Mouse (Mus musculus): ENCODE measurements around the gene Noxa1. TPM values are rescaled to one million over a fixed set of nuclear protein-coding genes. Genes with fewer than 3 reads are reported as not detected.

Gene Noxa1
- total RNA-seq (2023) = not detected

GRCm38 (mm10) chr2:25095109-25095850 lies at the start of gene Noxa1:
TSS of gene Noxa1 (minus strand) at chr2:25095149.

DNA sequence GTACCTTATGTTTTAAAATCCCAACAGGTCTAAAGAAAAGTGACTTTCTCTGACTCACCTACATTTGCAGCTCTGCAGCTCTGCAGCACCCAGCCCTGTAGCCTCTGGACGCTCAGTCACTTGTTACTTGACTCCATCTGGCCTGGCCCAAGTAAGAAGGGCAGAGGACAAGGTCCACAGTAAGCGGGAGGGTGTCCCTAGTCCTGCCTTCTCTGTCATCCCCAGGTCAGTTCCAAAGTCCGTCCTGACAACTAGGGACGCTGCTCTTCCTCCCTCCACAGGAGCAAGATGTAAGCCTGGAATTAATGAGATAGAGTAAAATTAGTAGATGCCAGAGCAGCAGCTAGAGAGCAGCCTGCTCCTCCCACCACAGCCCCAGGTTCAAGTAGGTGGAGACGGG lies 14.9 kb downstream of the Noxa1 start, which contains the start of gene Entpd8:
Gene Entpd8 (plus strand): TSS at position 229 of the 400 bp plus-strand sequence.

GRCm38 (mm10) chr2:25054221-25055067 lies 40.5 kb downstream of the Noxa1 start, which contains the start of gene Nsmf:
TSS of gene Nsmf (plus strand) at chr2:25054355.

Other genes with a start within 250 kb of the Noxa1 start
- 136 TPM for gene Ehmt1, start 175.5 kb downstream of the Noxa1 start, total RNA-seq (2023)
- gene Arrdc1, start 159.9 kb downstream of the Noxa1 start, total RNA-seq (2023) = 135 TPM
- gene Zmynd19, start 145.4 kb downstream of the Noxa1 start, total RNA-seq (2023) = 19.6 TPM
- 21.0 TPM for gene Dph7, start 132.7 kb downstream of the Noxa1 start, total RNA-seq (2023)
- 25.7 TPM for gene Mrpl41, start 120.1 kb downstream of the Noxa1 start, total RNA-seq (2023)
- gene Pnpla7, start 119.1 kb downstream of the Noxa1 start, total RNA-seq (2023) = 177 TPM
- 22.3 TPM for gene Nsmf, start 40.8 kb downstream of the Noxa1 start, total RNA-seq (2023)
- gene Entpd8, start 14.8 kb downstream of the Noxa1 start, total RNA-seq (2023) = not detected
- 5.2 TPM for gene Nrarp, start 85.6 kb upstream of the Noxa1 start, total RNA-seq (2023)
- 23.0 TPM for gene Tor4a, start 101.7 kb upstream of the Noxa1 start, total RNA-seq (2023)
- gene Nelfb, start 116.3 kb upstream of the Noxa1 start, total RNA-seq (2023) = 63.7 TPM
- not detected for gene Stpg3, start 119.5 kb upstream of the Noxa1 start, total RNA-seq (2023)
- not detected for gene Fam166a, start 123.6 kb upstream of the Noxa1 start, total RNA-seq (2023)
- gene Tubb4b, start 129.6 kb upstream of the Noxa1 start, total RNA-seq (2023) = 113 TPM
- not detected for gene Slc34a3, start 139.2 kb upstream of the Noxa1 start, total RNA-seq (2023)
- not detected for gene Rnf224, start 141.6 kb upstream of the Noxa1 start, total RNA-seq (2023)
- not detected for gene Rnf208, start 147.1 kb upstream of the Noxa1 start, total RNA-seq (2023)
- not detected for gene Cysrt1, start 147.3 kb upstream of the Noxa1 start, total RNA-seq (2023)
- gene AL732309.1, start 151.7 kb upstream of the Noxa1 start, total RNA-seq (2023) = 5.9 TPM
- gene Tmem203, start 160.3 kb upstream of the Noxa1 start, total RNA-seq (2023) = 24.4 TPM
- gene Tprn, start 167.5 kb upstream of the Noxa1 start, total RNA-seq (2023) = 29.6 TPM
- gene Ssna1, start 177.3 kb upstream of the Noxa1 start, total RNA-seq (2023) = 35.2 TPM
- 99.3 TPM for gene Anapc2, start 177.3 kb upstream of the Noxa1 start, total RNA-seq (2023)
- not detected for gene Tmem210, start 193.0 kb upstream of the Noxa1 start, total RNA-seq (2023)
- not detected for gene Lrrc26, start 194.8 kb upstream of the Noxa1 start, total RNA-seq (2023)
- not detected for gene Grin1, start 224.0 kb upstream of the Noxa1 start, total RNA-seq (2023)
- gene Man1b1, start 237.2 kb upstream of the Noxa1 start, total RNA-seq (2023) = 50.6 TPM

Measured in CD4-positive naive resting alpha-beta T cell, adult 57 days (primary cell).